Mouse (Mus musculus): ENCODE results near the gene Spns1. TPM values are rescaled to one million over a fixed set of nuclear protein-coding genes. Genes with fewer than 3 reads are reported as not detected.
"Not testable (repeated sequence)": the region's sequence is repeated elsewhere in the genome, so short reads cannot be mapped to it uniquely, and the experiment has no call there.

Spns1 gene
- polyA plus RNA-seq, 1 experiment from 2014 or later: 61.7 TPM

DNA sequence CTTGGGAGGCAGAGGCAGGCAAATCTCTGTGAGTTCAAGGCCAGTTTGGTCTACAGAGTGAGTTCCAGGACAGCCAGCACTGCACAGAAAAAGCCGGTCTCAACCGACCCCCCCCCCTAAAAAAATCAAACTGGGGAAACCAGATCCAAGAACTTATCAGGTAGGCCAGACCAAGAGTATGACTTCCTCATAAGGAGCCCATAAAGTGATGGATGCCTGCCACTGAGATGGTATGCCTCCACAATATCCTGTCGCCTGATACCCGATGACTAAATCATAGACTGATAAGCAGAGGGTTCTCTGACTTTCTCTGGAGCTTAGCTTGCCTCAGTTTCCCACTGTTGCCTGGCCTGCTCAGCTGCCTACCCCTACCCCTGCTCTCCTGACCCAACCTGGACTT lies 20.6 kb upstream of the Spns1 start:
- Histone ChIP-seq H3K4me2 (replicated peaks) (no peak overlapping the region), H3K36me3 (0 out of 2 replicates have a peak, but pooled peaks cover 5% of the 10 kb centered on the region), H3K9ac (no peak overlapping the region), H3K4me1 (peaks cover 12% of the 10 kb centered on the region), H3K27ac (no peak overlapping the region), H3K9me3 (no peaks in the 10 kb centered on the region), H3K27me3 (no peaks in the 10 kb centered on the region), H3K4me3 (no peak overlapping the region)
- ATAC-seq (ENCODE audit: low FRiP score, low read depth): no peak
- 97% methylated on average over 4 of the region's 4 CpGs for WGBS

DNA sequence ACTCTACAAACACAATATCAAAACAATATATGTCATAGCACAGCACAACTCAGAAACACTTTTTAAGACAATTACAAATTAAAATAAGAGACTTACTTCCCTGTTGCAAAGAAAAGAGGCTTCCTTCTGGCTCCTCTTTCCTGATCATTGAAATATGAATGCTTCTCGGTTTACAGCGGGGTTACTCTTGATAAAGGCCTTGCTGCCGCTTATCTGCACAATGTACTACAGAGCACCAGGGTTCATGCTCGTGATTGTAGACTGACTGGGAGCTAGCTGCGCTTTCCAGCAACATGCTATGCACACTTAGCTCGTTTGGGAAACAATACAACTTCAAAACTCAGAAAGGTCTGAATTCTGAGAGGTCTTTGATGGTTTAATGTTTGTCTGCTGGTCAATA lies 20.0 kb upstream of the Spns1 start:
- 55% methylated on average over 6 of the region's 6 CpGs for WGBS
- Histone ChIP-seq H3K4me1 (peaks cover 12% of the 10 kb centered on the region), H3K27me3 (no peaks in the 10 kb centered on the region), H3K9ac (no peak overlapping the region), H3K9me3 (no peaks in the 10 kb centered on the region), H3K4me3 (0 out of 2 replicates have a peak overlapping the region, but pooled peaks have one; percentile 4), H3K27ac (no peak overlapping the region), H3K36me3 (0 out of 2 replicates have a peak, but pooled peaks cover 5% of the 10 kb centered on the region), H3K4me2 (replicated peaks) (peak overlapping the region; percentile 47)
- no peak for ATAC-seq (ENCODE audit: low FRiP score, low read depth)

DNA sequence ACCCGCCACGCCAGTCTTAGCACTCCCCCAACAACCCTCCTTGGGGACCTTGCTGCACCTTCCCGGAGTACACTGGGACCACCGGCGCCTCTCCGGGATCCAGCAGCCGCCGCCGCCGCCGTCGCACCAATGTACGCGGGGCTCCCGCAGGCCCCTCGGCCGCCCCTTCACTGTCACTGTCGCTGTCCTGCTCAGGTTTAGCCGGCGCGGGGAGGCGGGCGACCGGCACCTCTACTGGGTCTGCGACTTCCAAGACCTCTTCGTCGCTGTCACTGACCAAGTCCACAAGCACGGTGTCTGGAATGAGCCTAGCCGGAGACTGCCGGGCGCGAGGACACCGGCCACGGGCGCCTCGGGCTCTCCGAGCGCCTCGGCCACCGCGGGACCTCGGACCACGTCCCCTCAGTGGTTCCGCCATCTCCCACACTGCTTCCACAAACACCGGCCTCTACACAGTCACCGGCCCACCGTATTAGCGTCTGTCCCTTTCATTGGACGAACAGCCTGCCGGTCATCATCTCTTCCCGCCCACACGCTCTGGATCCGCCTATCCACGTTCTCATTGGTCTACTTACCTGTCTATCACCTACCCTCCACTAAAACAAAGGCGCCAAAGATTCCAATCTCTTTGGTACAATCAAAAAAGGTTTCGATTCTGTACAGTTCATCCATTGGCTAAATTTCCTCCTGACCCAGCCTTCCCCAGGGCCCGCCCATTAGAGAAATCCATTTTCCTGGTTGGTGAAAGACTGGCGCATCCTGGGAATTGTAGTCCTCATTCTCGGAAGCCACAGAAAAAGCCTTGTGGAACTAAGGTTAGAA lies 19.3 kb upstream of the Spns1 start, which contains the start of gene Nfatc2ip:
Gene Nfatc2ip, minus strand, starts transcription at position 440 of the 822 bp plus-strand sequence.
- Histone ChIP-seq H3K36me3 (peaks cover 9% of the 10 kb centered on the region; the same call in 1 of the 2 replicates), H3K4me3 (peak within 1 kb of the TSS; percentile 93), H3K27ac (no peak within 1 kb of the TSS), H3K4me2 (replicated peaks) (peak within 1 kb of the TSS; percentile 88), H3K27me3 (no peaks in the 10 kb centered on the region), H3K9me3 (no peaks in the 10 kb centered on the region), H3K9ac (peak within 1 kb of the TSS; percentile 84), H3K4me1 (peaks cover 12% of the 10 kb centered on the region)
- peak; percentile 100 for ATAC-seq (ENCODE audit: low FRiP score, low read depth)
- under 1% methylated on average over 59 of the region's 59 CpGs for WGBS

DNA sequence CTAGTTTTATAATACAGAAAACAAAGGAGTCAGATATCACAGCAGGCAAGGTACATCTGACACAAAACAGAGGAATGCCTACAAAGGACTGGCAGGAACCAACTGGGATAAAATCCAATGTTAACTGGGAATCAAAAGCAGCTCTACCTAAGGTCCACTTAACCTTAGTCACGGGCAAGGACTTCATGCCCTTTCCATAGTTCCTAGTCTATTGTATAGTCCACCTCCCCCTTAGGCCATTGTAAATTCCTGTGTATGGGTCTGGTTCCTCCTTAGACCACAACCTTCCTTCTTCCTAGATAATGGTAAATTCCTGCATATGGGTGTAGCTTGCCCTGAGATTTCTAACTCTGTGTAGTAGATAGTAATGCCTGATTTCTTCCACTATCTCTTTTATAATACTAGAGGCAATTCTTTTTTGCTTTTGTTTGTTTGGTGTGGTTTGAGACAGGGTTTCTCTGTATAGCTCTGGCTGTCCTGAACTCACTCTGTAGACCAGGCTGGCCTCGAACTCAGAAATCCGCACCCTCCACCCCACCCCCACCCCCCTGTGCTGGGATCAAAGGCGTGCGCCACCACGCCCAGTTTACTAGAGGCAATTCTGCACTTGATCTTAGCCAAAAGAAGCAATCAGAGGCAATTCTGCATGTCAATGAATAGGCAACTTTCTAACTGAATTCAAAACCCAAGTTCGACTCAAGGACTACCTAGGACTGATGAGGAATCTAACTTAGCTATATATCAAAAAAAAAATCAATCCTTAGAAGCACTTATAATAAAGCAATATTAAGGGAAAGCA lies 15.0 kb upstream of the Spns1 start:
- H3K27ac ChIP-seq; H3K27me3 ChIP-seq; H3K9me3 ChIP-seq; H3K4me3 ChIP-seq; H3K4me2 ChIP-seq (replicated peaks); ATAC-seq (ENCODE audit: low FRiP score, low read depth); H3K9ac ChIP-seq: not testable (repeated sequence)
- WGBS: 88% methylated on average over 7 of the region's 7 CpGs
- H3K4me1 ChIP-seq: peaks cover 10% of the 10 kb centered on the region
- H3K36me3 ChIP-seq: peaks cover 47% of the 10 kb centered on the region

DNA sequence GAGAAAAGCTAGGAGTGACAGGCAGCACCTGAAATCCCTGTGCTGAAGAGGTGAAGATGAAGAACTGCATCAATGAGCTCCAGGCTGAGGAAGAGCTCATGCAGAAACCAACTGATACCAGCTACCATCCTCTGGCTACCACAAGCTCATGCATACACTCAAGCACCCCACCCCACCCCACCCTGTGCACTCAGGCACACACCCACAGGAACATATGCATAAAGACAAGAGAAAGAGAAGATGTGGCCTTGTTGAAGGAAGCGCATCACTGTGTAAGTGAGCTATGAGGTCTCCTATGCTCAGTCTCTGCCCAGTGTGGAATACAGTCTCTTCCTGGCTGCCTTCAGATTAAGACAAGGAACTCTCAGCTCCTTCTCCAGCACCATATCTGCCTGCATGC lies 10.9 kb upstream of the Spns1 start:
- Histone ChIP-seq H3K4me1 (no peaks in the 10 kb centered on the region), H3K27ac (no peak overlapping the region), H3K4me3 (no peak overlapping the region), H3K36me3 (peaks cover 71% of the 10 kb centered on the region), H3K9me3 (no peaks in the 10 kb centered on the region), H3K4me2 (replicated peaks) (no peak overlapping the region), H3K9ac (no peak overlapping the region), H3K27me3 (no peaks in the 10 kb centered on the region)
- 92% methylated on average over 1 of the region's 1 CpGs for WGBS
- no peak for ATAC-seq (ENCODE audit: low FRiP score, low read depth)

DNA sequence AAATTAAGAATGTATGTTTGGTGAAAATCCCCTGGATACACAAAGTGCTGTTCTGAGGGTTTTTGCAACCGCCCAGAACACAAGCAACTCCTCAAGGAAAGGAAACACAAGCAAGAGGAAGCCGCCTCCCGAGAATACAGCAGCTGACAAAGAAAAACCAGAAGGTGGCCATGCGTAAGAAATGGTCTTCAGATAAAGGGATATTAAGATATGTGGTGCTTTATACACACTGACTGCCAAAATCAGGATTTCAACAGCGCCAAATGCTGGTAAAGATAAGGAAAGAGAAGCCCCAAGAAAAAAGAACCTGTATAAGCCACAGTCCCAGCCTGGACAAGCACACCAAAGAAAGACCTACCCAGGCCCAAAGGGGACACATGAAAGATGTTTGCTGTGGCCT lies 6.3 kb upstream of the Spns1 start:
- no peaks in the 10 kb centered on the region for H3K27me3 ChIP-seq
- no peak overlapping the region for H3K4me3 ChIP-seq
- no peak overlapping the region for H3K4me2 ChIP-seq (replicated peaks)
- ATAC-seq (ENCODE audit: low FRiP score, low read depth): no peak
- H3K36me3 ChIP-seq: peaks cover 40% of the 10 kb centered on the region
- 88% methylated on average over 5 of the region's 5 CpGs for WGBS
- H3K9ac ChIP-seq: no peak overlapping the region
- H3K9me3 ChIP-seq: no peaks in the 10 kb centered on the region
- no peaks in the 10 kb centered on the region for H3K4me1 ChIP-seq
- H3K27ac ChIP-seq: no peak overlapping the region

DNA sequence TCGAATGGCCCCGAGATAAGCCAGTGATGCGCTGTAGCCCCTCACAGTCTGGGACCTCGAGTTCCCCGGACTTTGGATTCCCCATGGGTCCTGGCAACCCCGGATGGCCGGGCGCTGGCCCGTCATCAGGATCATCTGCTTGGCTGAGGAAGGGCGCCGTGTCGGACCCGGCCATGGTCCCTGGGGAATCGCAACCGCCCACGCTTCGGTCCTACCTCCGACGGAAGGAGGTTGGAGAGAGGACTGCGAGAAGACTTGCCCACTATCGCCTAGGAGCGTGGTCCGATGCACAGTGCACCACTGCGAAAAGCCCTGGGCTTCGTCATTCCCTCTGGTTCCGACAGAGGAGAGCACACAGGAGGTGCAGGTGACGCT lies 360 bp downstream of the Spns1 start:
- peak overlapping the region; percentile 97 for H3K4me3 ChIP-seq
- 1% methylated on average over 27 of the region's 27 CpGs for WGBS
- H3K27me3 ChIP-seq: no peaks in the 10 kb centered on the region
- no peaks in the 10 kb centered on the region for H3K9me3 ChIP-seq
- ATAC-seq (ENCODE audit: low FRiP score, low read depth): peak; percentile 73
- H3K36me3 ChIP-seq: peaks cover 31% of the 10 kb centered on the region
- peak overlapping the region; percentile 98 for H3K4me2 ChIP-seq (replicated peaks)
- peaks cover 9% of the 10 kb centered on the region for H3K4me1 ChIP-seq
- H3K27ac ChIP-seq: peak overlapping the region; percentile 15; the same call in 1 of the 2 replicates
- H3K9ac ChIP-seq: peak overlapping the region; percentile 92

DNA sequence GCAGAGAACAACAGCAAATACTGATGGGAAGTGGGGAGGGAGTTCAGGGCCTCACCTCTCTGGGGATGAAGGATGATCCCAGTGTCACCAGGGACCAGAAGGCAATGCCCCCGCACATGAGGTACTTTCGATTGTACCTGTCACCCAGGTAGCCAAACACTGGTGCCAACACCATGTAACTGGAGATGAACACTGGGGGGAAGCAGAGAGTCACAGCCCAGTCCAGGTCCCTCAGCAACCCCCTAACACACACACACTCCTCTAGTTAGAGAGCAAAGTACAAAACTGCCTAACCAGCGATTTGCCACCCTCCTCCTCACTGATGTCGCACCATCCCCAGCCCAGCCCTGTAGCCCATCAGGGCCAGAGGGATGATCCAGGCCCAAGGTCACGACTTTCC lies 2.2 kb downstream of the Spns1 start:
- no peak overlapping the region for H3K4me2 ChIP-seq (replicated peaks)
- H3K4me3 ChIP-seq: no peak overlapping the region
- 77% methylated on average over 5 of the region's 5 CpGs for WGBS
- ATAC-seq (ENCODE audit: low FRiP score, low read depth): no peak
- no peaks in the 10 kb centered on the region for H3K9me3 ChIP-seq
- H3K36me3 ChIP-seq: peaks cover 50% of the 10 kb centered on the region
- no peaks in the 10 kb centered on the region for H3K27me3 ChIP-seq
- H3K9ac ChIP-seq: no peak overlapping the region
- no peak overlapping the region for H3K27ac ChIP-seq
- peaks cover 9% of the 10 kb centered on the region for H3K4me1 ChIP-seq

DNA sequence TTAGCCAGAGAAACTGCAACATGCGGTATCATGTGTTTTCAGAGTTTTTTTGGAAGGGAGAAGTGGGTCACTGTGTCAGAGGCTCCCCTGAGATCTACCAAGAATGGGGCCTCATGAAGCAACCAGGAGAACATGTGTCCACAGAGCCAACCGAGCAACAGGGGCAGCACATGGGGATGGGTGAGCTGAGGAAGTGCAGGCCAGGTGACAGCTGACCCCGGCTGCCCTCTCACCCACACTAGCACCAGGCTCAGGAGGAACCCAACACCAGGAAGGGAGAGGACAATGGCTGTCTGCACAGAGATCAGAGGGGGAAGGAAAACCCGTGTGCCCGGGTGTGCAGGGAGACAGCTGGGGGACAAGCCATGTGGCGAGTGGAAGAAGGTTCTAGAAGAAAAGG lies 2.7 kb downstream of the Spns1 start:
- Histone ChIP-seq H3K4me3 (no peak overlapping the region), H3K4me1 (peaks cover 9% of the 10 kb centered on the region), H3K9me3 (no peaks in the 10 kb centered on the region), H3K9ac (no peak overlapping the region), H3K36me3 (peaks cover 55% of the 10 kb centered on the region), H3K4me2 (replicated peaks) (no peak overlapping the region), H3K27ac (no peak overlapping the region), H3K27me3 (no peaks in the 10 kb centered on the region)
- ATAC-seq (ENCODE audit: low FRiP score, low read depth): no peak
- 78% methylated on average over 6 of the region's 6 CpGs for WGBS

DNA sequence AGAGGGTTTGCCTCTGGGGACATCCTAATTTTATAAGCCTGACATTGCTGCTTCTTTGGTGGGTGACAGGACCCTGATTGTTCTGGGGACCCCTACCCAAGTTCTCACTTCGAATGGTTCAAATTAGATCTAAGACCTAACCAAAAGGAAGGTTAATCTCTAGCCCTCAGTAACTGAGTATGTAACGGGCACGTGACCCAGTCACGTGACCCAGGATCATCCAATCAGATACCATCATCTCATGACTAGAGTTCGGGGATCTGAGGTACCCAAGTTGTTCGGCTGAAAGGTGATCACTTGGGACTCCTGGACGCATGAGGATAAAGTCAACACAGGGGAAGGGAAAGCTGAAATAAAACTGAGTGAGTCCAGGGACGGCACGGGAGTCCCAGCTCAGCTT lies 4.2 kb downstream of the Spns1 start:
- no peak overlapping the region for H3K27ac ChIP-seq
- no peaks in the 10 kb centered on the region for H3K27me3 ChIP-seq
- WGBS: 85% methylated on average over 9 of the region's 9 CpGs
- H3K4me3 ChIP-seq: no peak overlapping the region
- H3K9ac ChIP-seq: no peak overlapping the region
- H3K9me3 ChIP-seq: no peaks in the 10 kb centered on the region
- H3K4me2 ChIP-seq (replicated peaks): no peak overlapping the region
- H3K4me1 ChIP-seq: peaks cover 9% of the 10 kb centered on the region
- no peak for ATAC-seq (ENCODE audit: low FRiP score, low read depth)
- peaks cover 60% of the 10 kb centered on the region for H3K36me3 ChIP-seq

GRCm38 (mm10) chr7:126369393-126369792 lies 7.9 kb downstream of the Spns1 start, which contains the start of gene Lat:
TSS of gene Lat (minus strand) at chr7:126369570.
- 72% methylated on average over 13 of the region's 13 CpGs for WGBS
- Histone ChIP-seq H3K4me1 (no peaks in the 10 kb centered on the region), H3K4me2 (replicated peaks) (no peak within 1 kb of the TSS), H3K36me3 (peaks cover 58% of the 10 kb centered on the region), H3K9me3 (no peaks in the 10 kb centered on the region), H3K4me3 (no peak within 1 kb of the TSS), H3K9ac (no peak within 1 kb of the TSS), H3K27ac (no peak within 1 kb of the TSS), H3K27me3 (no peaks in the 10 kb centered on the region)
- ATAC-seq (ENCODE audit: low FRiP score, low read depth): no peak

DNA sequence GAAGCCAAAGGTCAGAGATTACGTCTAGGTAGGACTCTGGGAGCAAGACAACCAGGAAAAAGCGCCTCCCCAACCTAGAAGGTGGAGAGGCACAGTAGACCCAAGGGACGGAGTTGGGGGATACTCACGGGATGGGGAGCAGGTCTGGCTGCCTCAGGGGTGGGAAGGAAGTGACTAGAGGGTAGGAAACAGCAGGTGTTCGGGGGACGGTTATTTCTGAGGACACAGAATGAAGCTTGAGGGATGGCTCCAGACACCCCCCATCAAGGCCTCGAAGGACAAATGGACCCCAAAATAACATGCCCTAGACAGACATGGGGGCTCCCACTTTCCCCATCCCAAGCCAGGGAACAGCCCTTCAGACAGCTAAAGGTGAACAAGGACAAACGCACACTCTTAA lies 8.9 kb downstream of the Spns1 start:
- peaks cover 55% of the 10 kb centered on the region for H3K36me3 ChIP-seq
- H3K27me3 ChIP-seq: no peaks in the 10 kb centered on the region
- ATAC-seq (ENCODE audit: low FRiP score, low read depth): no peak

More for the DNA sequence above, 8.9 kb downstream of the Spns1 start:
- Histone ChIP-seq H3K4me2 (replicated peaks) (no peak overlapping the region), H3K9ac (no peak overlapping the region), H3K9me3 (no peaks in the 10 kb centered on the region), H3K4me1 (no peaks in the 10 kb centered on the region), H3K4me3 (no peak overlapping the region), H3K27ac (no peak overlapping the region)
- WGBS: 87% methylated on average over 8 of the region's 8 CpGs

All from limb, embryonic 13.5 days (tissue).